Mouse (Mus musculus) macrophage (primary cell): ENCODE data around the gene Gng7. TPM values are rescaled to one million over a fixed set of nuclear protein-coding genes. Genes with fewer than 3 reads are reported as not detected.

Experiments used
- H3K27ac ChIP-seq: fragments of 350-480 bp; formaldehyde crosslinking; 2 replicates; pipeline ENCODE4 v1.9.0; 2021
- H3K36me3 ChIP-seq: fragments of 350-480 bp; formaldehyde crosslinking; 2 replicates; pipeline ENCODE4 v1.9.0; 2021; ENCODE audit errors: inconsistent target
- H3K4me3 ChIP-seq: fragments of 350-480 bp; formaldehyde crosslinking; 2 replicates; pipeline ENCODE4 v1.9.0; 2021; ENCODE audit errors: inconsistent target
- H3K79me2 ChIP-seq: fragments of 350-480 bp; formaldehyde crosslinking; 2 replicates; pipeline ENCODE4 v1.9.0; 2021; ENCODE audit errors: inconsistent target
- WGBS: methylation state at CpG from one replicate; pipeline ENCODE4 v1.1.7; 2026; ENCODE audit warnings: inconsistent platforms; ENCODE audit not compliant: missing documents; 5-methylcytosine and 5-hydroxymethylcytosine counted together
- polyA plus RNA-seq: library from polyadenylated mRNA; stranded (reverse); fragments of 250-400 nt; gene quantifications from 3 replicates; pipeline ENCODE4 v1.2.4, GENCODE M21; 2018; ENCODE audit warnings: inconsistent platforms

The Gng7 gene
- polyA plus RNA-seq, 1 experiment from 2014 or later, result 0.93 TPM

- Histone ChIP-seq H3K79me2 (peaks cover 40% of the 10 kb centered on the region), H3K36me3 (peaks cover 10% of the 10 kb centered on the region; the same call in 1 of the 2 replicates), H3K4me3 (no peak overlapping the region), H3K27ac (no peak overlapping the region)
These were observed 102.9 kb downstream of the Gng7 start for GRCm38 (mm10) chr10:80911891-80912290.

GRCm38 (mm10) chr10:80911354-80911753 is 103.4 kb downstream of the Gng7 start:
- Histone ChIP-seq H3K4me3 (no peak overlapping the region), H3K79me2 (peaks cover 34% of the 10 kb centered on the region), H3K36me3 (peaks cover 10% of the 10 kb centered on the region; the same call in 1 of the 2 replicates), H3K27ac (no peak overlapping the region)
- WGBS, result 96% methylated on average over 4 of the region's 4 CpGs

GRCm38 (mm10) chr10:80909375-80910162 is 105.2 kb downstream of the Gng7 start:
- WGBS, result 95% methylated on average over 20 of the region's 22 CpGs
- H3K36me3 ChIP-seq, result peaks cover 10% of the 10 kb centered on the region; the same call in 1 of the 2 replicates

GRCm38 (mm10) chr10:80904709-80905108 is 110.0 kb downstream of the Gng7 start:
- Histone ChIP-seq H3K27ac (no peak overlapping the region), H3K36me3 (peaks cover 10% of the 10 kb centered on the region; the same call in 1 of the 2 replicates), H3K79me2 (peaks cover 7% of the 10 kb centered on the region), H3K4me3 (no peak overlapping the region)
- 94% methylated on average over 11 of the region's 11 CpGs for WGBS

More at GRCm38 (mm10) chr10:80909375-80910162, 105.2 kb downstream of the Gng7 start:
- Histone ChIP-seq H3K27ac (no peak overlapping the region), H3K79me2 (peaks cover 16% of the 10 kb centered on the region; the same call in 1 of the 2 replicates), H3K4me3 (no peak overlapping the region)

GRCm38 (mm10) chr10:80904004-80904693 is 110.6 kb downstream of the Gng7 start:
- Histone ChIP-seq H3K79me2 (peaks cover 12% of the 10 kb centered on the region), H3K36me3 (peaks cover 5% of the 10 kb centered on the region; the same call in 1 of the 2 replicates), H3K4me3 (no peak overlapping the region), H3K27ac (no peak overlapping the region)
- 92% methylated on average over 28 of the region's 28 CpGs for WGBS

GRCm38 (mm10) chr10:80903282-80903681 is 111.5 kb downstream of the Gng7 start:
- H3K36me3 ChIP-seq, result 0 out of 2 replicates have a peak, but pooled peaks cover 3% of the 10 kb centered on the region
- H3K27ac ChIP-seq, result no peak overlapping the region
- WGBS, result 95% methylated on average over 9 of the region's 10 CpGs
- no peak overlapping the region for H3K4me3 ChIP-seq
- peaks cover 20% of the 10 kb centered on the region for H3K79me2 ChIP-seq

- WGBS, result 96% methylated on average over 9 of the region's 9 CpGs
- Histone ChIP-seq H3K36me3 (0 out of 2 replicates have a peak, but pooled peaks cover 4% of the 10 kb centered on the region), H3K27ac (no peak overlapping the region), H3K79me2 (peaks cover 20% of the 10 kb centered on the region), H3K4me3 (no peak overlapping the region)
These were observed 112.3 kb downstream of the Gng7 start for GRCm38 (mm10) chr10:80902273-80902940.

GRCm38 (mm10) chr10:80901409-80902272 is 113.1 kb downstream of the Gng7 start:
- Histone ChIP-seq H3K36me3 (0 out of 2 replicates have a peak, but pooled peaks cover 4% of the 10 kb centered on the region), H3K4me3 (no peak overlapping the region), H3K27ac (0 out of 2 replicates have a peak overlapping the region, but pooled peaks have one; percentile 15), H3K79me2 (peaks cover 20% of the 10 kb centered on the region)
- WGBS, result 93% methylated on average over 18 of the region's 19 CpGs

GRCm38 (mm10) chr10:80900318-80901247 is 114.2 kb downstream of the Gng7 start, which contains the start of gene Timm13:
Gene Timm13 (minus strand): TSS chr10:80900969.
- Histone ChIP-seq H3K4me3 (peak within 1 kb of the TSS; percentile 74), H3K36me3 (0 out of 2 replicates have a peak, but pooled peaks cover 4% of the 10 kb centered on the region), H3K27ac (peak within 1 kb of the TSS; percentile 51), H3K79me2 (peaks cover 20% of the 10 kb centered on the region)
- under 1% methylated on average over 70 of the region's 72 CpGs for WGBS

- Histone ChIP-seq H3K79me2 (peaks cover 20% of the 10 kb centered on the region), H3K36me3 (0 out of 2 replicates have a peak, but pooled peaks cover 4% of the 10 kb centered on the region), H3K27ac (peak overlapping the region; percentile 51), H3K4me3 (peak overlapping the region; percentile 74)
- 24% methylated on average over 23 of the region's 25 CpGs for WGBS
These were observed 115.0 kb downstream of the Gng7 start for GRCm38 (mm10) chr10:80899591-80900317.

GRCm38 (mm10) chr10:80899074-80899473 is 115.7 kb downstream of the Gng7 start:
- WGBS, result 98% methylated on average over 7 of the region's 8 CpGs
- Histone ChIP-seq H3K79me2 (peaks cover 20% of the 10 kb centered on the region), H3K36me3 (0 out of 2 replicates have a peak, but pooled peaks cover 4% of the 10 kb centered on the region)

More at GRCm38 (mm10) chr10:80899074-80899473, 115.7 kb downstream of the Gng7 start:
- no peak overlapping the region for H3K27ac ChIP-seq
- H3K4me3 ChIP-seq, result no peak overlapping the region
